Mouse (Mus musculus) intestine, embryonic 15.5 days (tissue): ENCODE measurements around the gene Acsl5. TPM values are rescaled to one million over a fixed set of nuclear protein-coding genes. Genes with fewer than 3 reads are reported as not detected.
A peak's percentile ranks its signal among the peaks of the same experiment; 100 is the strongest.

Source experiments
- ATAC-seq: fragments of 200-750 bp; cut with Nextera tagmentation; 2 replicates; pipeline ENCODE4 v1.8.0; 2017; ENCODE audit warnings: moderate TSS enrichment, moderate library complexity
- H3K27ac ChIP-seq: fragments of 300-500 bp; sonication (generic); 2 replicates; pipeline ENCODE4 v1.5.1; 2015; ENCODE audit warnings: mild to moderate bottlenecking, inconsistent platforms
- H3K27me3 ChIP-seq: fragments of 300-500 bp; sonication (generic); replicated peaks from 2 replicates; pipeline ENCODE4 v1.6.1; 2015; ENCODE audit warnings: inconsistent platforms
- H3K36me3 ChIP-seq: fragments of 300-500 bp; sonication (generic); 2 replicates; pipeline ENCODE4 v1.6.1; 2015; ENCODE audit warnings: inconsistent platforms
- H3K4me1 ChIP-seq: fragments of 300-500 bp; sonication (generic); replicated peaks from 2 replicates; pipeline ENCODE4 v1.6.1; 2015; ENCODE audit warnings: inconsistent platforms
- H3K4me2 ChIP-seq: fragments of 300-500 bp; sonication (generic); replicated peaks from 2 replicates; pipeline ENCODE4 v1.6.1; 2015; ENCODE audit warnings: mild to moderate bottlenecking, inconsistent platforms
- H3K4me3 ChIP-seq: fragments of 300-500 bp; sonication (generic); replicated peaks from 2 replicates; pipeline ENCODE4 v1.5.1; 2015; ENCODE audit warnings: inconsistent platforms
- H3K9ac ChIP-seq: fragments of 300-500 bp; sonication (generic); 2 replicates; pipeline ENCODE4 v1.6.1; 2015; ENCODE audit warnings: inconsistent platforms
- H3K9me3 ChIP-seq: fragments of 300-500 bp; sonication (generic); 2 replicates; pipeline ENCODE4 v1.6.1; 2016; ENCODE audit warnings: inconsistent platforms
- WGBS: fragments of 180-500 bp; shearing (Covaris S2); methylation state at CpG from one replicate; pipeline ENCODE4 v1.1.7; 2015; 5-methylcytosine and 5-hydroxymethylcytosine counted together
- polyA plus RNA-seq: library from polyadenylated mRNA; unstranded; fragments of >200 nt; fragmentation: Nextera tagmentation; extraction: Ambion mirVana; gene quantifications from 2 replicates; pipeline ENCODE4 v1.2.1, GENCODE M21; 2015

The Acsl5 gene
- 315 and 329 TPM in 2 replicates for polyA plus RNA-seq

DNA sequence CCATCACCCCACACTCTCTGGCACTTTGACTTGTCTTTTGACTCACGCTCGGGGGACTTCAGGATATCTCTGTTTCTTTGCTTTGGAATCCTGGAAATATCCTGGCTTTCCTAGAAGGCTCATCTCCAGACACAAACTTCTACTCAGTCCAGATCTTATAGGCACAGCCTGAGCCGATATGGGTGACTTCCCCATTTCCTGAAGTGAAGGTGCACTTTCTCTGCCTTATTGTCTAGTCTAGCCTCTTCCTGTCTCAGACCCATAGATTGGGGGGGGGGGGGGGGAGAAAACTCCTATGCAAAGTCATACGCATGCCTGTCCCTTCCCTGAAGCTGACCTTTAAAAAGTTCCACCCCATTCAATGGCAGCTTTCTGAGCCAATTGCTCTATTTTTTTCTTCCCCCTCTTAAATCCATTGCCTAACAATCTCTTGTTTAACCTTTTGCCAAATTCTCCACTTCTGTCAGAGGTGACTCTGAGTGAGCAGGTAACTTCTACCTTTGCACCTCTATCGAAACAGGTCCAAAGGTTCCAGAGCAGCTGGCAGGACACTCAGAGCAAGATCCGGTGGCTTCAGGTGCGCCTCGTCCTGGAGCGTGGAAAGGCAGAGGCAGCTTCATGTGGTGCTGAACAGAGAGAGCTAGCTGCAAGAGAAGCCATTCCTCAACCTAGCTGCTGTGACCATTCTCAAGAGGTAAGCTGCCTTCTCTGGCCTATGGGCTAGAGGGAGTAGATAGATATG is at the start of gene Acsl5:
Gene Acsl5 (plus strand): TSS at position 556 of the 742 bp plus-strand sequence.
- H3K27ac ChIP-seq = no peak within 1 kb of the TSS
- no peaks in the 10 kb centered on the region for H3K27me3 ChIP-seq
- H3K4me3 ChIP-seq = no peak within 1 kb of the TSS
- H3K9ac ChIP-seq = no peak within 1 kb of the TSS
- H3K9me3 ChIP-seq = no peaks in the 10 kb centered on the region
- 91% methylated on average over 9 of the region's 9 CpGs for WGBS
- no peaks in the 10 kb centered on the region for H3K36me3 ChIP-seq
- H3K4me1 ChIP-seq = peaks cover 8% of the 10 kb centered on the region; the same call in 1 of the 2 replicates
- H3K4me2 ChIP-seq = no peak within 1 kb of the TSS
- no peak for ATAC-seq

DNA sequence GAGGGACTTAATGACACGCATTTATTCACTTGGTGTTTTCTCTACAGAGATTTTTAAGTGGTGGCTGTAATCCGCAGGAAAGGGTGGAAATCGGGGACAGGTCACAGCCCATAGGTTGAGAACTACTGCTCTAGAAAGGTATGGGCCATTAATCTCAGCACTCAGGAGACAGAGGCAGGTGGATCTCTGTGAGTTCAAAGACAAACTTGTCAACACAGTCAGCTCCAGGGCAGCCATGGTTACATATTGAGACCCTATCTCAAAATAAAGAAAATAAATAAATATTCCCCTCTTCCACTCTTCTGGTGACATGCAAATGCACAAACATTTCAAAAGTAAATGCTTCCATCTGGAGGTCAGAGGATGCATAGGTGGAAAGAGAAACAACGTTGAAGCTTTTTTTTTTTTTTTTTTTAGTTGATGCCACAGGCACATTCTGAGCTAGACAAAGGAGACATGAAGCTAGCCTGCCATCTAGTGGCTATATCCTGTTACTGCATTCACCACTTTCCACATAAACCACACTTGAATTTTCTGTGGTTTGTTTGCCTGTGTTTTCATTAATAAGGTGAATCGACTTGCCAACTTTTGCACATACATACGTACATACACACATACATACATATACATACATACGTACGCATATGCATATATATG is 45.1 kb upstream of the Acsl5 start:
- Histone ChIP-seq H3K4me2 (no peak overlapping the region), H3K27me3 (no peaks in the 10 kb centered on the region), H3K9ac (no peak overlapping the region), H3K9me3 (no peaks in the 10 kb centered on the region), H3K4me3 (no peak overlapping the region), H3K4me1 (no peaks in the 10 kb centered on the region), H3K27ac (no peak overlapping the region), H3K36me3 (no peaks in the 10 kb centered on the region)
- ATAC-seq = peak; percentile 61; the same call in 1 of the 2 replicates
- WGBS = 37% methylated on average over 8 of the region's 8 CpGs

DNA sequence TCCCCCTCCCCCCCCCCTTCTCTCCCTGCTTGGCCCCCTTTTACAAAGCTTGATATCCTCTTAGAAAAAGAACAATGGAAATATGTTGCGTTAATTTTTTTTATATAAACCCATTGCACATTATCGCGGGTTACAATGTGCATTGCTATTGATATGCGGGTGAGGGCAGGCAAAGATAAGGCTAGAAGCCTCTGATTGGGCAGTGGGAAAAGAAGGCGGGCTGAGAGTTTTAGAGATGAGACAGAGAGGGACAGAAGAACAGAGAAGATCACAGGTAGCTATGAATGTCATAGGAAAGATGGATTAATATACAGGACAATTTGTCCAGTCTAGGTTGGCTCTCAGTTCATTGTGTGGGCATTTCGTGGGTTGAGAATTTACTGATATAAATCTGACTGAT is 44.5 kb upstream of the Acsl5 start:
- Histone ChIP-seq H3K9me3 (no peaks in the 10 kb centered on the region), H3K27me3 (no peaks in the 10 kb centered on the region), H3K27ac (no peak overlapping the region), H3K36me3 (no peaks in the 10 kb centered on the region), H3K4me2 (no peak overlapping the region), H3K4me1 (no peaks in the 10 kb centered on the region), H3K4me3 (no peak overlapping the region), H3K9ac (no peak overlapping the region)
- 0 out of 2 replicates have a peak, but pooled peaks have one; percentile 8 for ATAC-seq
- 46% methylated on average over 6 of the region's 6 CpGs for WGBS

DNA sequence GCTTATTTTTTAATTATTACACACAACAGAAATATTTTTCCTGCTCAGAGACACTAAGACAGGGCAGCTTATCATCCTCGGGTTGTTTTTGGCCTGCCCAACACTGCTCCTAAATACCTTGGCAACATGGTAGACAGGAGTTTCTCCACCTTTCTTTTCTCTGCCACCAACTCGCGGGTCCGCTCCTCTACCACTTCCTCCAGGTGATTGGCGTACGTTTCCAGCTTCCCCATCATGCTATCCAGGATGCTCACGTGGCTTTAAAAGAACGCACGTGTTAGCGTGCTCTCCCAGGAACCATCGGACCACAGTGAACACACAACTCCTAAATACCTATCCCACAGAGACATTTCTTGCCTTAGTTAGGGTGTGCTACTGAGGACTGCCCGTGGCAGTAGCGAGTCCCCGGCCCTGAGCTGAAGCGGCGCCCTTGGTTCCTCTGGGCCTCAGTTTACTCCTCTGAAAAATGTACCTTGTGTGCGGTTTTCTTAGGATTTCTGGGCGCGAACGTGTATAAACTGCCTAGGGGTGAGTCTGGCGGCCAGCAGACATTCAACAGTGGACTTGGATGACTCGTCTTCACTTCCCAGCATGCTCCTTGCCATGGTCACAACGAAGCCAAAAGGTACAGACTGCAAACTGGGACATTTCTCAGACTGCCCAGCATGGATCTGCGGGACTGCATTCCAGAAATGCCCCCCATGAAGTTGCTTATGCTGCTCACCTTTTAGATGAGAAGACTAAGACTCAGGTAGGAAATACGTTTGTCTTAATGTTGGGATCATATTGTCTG is 43.8 kb upstream of the Acsl5 start:
- no peaks in the 10 kb centered on the region for H3K27me3 ChIP-seq
- H3K36me3 ChIP-seq = no peaks in the 10 kb centered on the region
- ATAC-seq = no peak
- no peak overlapping the region for H3K9ac ChIP-seq
- WGBS = 60% methylated on average over 25 of the region's 25 CpGs
- H3K27ac ChIP-seq = no peak overlapping the region
- H3K4me3 ChIP-seq = no peak overlapping the region
- H3K4me2 ChIP-seq = no peak overlapping the region
- H3K9me3 ChIP-seq = no peaks in the 10 kb centered on the region
- no peaks in the 10 kb centered on the region for H3K4me1 ChIP-seq

DNA sequence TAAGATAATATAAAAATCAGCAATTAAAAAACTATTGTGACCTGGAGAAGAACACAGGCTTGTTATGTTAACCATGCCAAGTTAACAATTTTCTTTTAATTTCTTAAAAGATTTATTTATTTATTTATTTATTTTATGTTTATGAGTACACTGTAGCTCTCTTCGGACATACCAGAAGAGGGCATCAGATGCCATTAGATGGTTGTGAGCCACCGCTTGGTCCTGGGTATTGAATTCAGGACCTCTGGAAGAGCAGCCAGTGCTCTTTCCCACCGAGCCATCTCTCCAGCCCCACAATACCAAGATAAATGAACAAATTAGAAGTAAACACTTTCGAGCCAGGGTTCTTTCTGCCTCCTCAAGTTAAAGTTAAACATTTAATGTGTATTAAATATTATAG is 43.1 kb upstream of the Acsl5 start:
- Histone ChIP-seq H3K27ac (no peak overlapping the region), H3K36me3 (no peaks in the 10 kb centered on the region), H3K4me1 (no peaks in the 10 kb centered on the region), H3K4me2 (no peak overlapping the region), H3K9me3 (no peaks in the 10 kb centered on the region), H3K9ac (no peak overlapping the region), H3K27me3 (no peaks in the 10 kb centered on the region), H3K4me3 (no peak overlapping the region)
- no peak for ATAC-seq
- 61% methylated on average over 4 of the region's 4 CpGs for WGBS

DNA sequence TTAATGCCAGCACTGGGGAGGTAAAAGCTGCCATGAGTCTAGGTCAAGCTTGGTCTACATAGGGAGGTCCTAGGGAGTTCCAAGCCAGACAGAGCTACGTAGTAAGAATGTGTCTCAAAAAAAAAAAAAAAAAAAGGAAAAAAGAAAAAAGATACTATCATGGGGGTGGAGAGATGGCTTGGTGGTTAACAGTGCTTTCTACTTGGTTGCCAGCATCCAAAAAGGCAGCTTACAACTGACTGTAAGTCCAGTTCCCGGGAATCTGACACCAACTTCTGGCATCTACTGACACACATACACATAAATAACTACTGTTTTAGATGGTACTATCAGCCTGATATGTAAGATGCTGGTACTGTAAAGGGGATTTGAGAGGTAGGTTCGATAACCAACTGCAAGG is 42.7 kb upstream of the Acsl5 start:
- no peak for ATAC-seq
- no peak overlapping the region for H3K9ac ChIP-seq

DNA sequence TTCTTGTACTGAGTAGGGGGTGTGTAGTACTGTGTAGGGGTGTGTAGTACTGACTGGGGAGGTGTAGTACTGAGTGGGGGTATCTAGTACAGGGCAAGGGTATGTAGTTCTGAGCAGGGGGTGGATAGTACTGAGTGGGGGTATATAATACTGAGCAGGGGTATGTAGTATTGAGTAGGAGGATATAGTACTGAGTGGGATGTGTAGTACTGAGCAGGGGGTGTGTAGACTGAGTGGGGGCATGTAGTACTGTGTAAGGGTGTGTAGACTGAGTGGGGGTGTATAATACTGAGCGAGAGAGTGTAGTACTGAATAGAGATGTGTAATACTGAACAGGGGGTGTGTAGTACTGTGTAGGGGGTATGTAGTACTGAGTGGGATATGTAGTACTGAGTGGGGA is 40.0 kb upstream of the Acsl5 start:
- H3K9me3 ChIP-seq = no peaks in the 10 kb centered on the region
- ATAC-seq = no peak
- H3K9ac ChIP-seq = no peak overlapping the region
- peaks cover 3% of the 10 kb centered on the region; the same call in 1 of the 2 replicates for H3K4me1 ChIP-seq
- H3K4me3 ChIP-seq = no peak overlapping the region
- 91% methylated on average over 1 of the region's 1 CpGs for WGBS
- H3K36me3 ChIP-seq = no peaks in the 10 kb centered on the region
- H3K4me2 ChIP-seq = no peak overlapping the region
- no peak overlapping the region for H3K27ac ChIP-seq
- no peaks in the 10 kb centered on the region for H3K27me3 ChIP-seq

More for the DNA sequence above, 42.7 kb upstream of the Acsl5 start:
- Histone ChIP-seq H3K27ac (no peak overlapping the region), H3K4me1 (no peaks in the 10 kb centered on the region; the same call in 1 of the 2 replicates), H3K4me3 (no peak overlapping the region), H3K4me2 (no peak overlapping the region), H3K36me3 (no peaks in the 10 kb centered on the region), H3K9me3 (no peaks in the 10 kb centered on the region), H3K27me3 (no peaks in the 10 kb centered on the region)
- 84% methylated on average over 3 of the region's 3 CpGs for WGBS

DNA sequence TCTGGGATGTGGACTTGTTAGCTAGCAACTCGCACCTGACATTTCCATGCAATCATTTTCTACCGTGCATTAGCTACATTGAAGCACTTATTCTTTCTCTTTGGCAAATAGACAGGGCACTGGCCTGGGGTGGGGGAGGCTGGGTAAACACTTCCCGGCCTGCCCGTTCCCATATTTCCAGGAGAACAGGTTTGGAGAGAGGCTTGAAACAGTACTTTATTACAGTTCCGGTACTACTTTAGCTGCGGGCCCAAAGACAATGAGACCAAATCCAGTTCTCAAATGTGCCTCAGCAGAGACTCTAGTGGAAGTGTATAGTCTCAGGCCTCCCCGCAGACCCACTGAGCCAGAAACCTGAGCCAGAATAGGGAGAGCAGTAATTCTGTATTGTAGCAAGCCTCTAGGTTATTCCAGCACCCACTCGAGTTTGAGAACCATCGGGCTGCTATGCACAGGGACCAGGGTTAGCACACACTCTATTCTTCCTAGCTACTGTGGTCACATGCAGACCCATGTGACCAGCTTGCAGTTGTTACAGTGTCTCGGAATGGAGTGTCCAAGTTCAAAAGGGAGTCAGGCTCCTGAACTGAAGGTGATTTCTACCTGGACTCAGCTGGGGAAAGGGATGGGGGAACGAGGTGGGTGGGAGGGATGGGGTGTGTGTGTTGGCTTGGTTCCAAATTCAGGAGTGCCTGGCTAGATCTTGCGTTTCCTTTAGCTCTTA is 38.0 kb upstream of the Acsl5 start:
- Histone ChIP-seq H3K9me3 (no peaks in the 10 kb centered on the region), H3K27ac (no peak overlapping the region), H3K4me1 (peaks cover 11% of the 10 kb centered on the region), H3K27me3 (no peaks in the 10 kb centered on the region), H3K36me3 (no peaks in the 10 kb centered on the region), H3K4me2 (peak overlapping the region; percentile 3; the same call in 1 of the 2 replicates), H3K4me3 (no peak overlapping the region), H3K9ac (no peak overlapping the region)
- 59% methylated on average over 12 of the region's 12 CpGs for WGBS
- ATAC-seq = peak; percentile 55

DNA sequence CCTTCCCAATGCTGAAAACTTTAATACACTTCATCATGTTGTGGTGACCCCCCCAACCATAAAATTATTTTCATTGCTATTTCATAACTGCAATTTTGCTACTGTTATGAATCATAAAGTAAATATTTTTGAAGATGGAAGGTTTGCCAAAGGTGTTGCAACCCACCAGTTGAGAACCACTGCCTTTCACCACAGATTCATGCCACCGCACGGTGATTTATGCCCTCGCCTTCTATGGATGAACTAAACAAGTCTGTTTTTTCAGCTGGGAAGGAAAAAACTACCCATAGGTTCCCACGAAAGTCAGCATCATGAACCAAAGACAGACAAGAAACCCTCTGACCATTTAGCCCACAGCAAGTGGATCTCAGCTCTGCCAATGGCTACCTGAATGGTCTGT is 34.9 kb upstream of the Acsl5 start:
- ATAC-seq = no peak
- WGBS = 90% methylated on average over 4 of the region's 4 CpGs
- no peak overlapping the region for H3K27ac ChIP-seq
- no peak overlapping the region for H3K9ac ChIP-seq
- H3K9me3 ChIP-seq = no peaks in the 10 kb centered on the region
- peaks cover 13% of the 10 kb centered on the region for H3K4me1 ChIP-seq
- no peak overlapping the region for H3K4me3 ChIP-seq
- H3K36me3 ChIP-seq = no peaks in the 10 kb centered on the region
- no peaks in the 10 kb centered on the region for H3K27me3 ChIP-seq
- no peak overlapping the region for H3K4me2 ChIP-seq

DNA sequence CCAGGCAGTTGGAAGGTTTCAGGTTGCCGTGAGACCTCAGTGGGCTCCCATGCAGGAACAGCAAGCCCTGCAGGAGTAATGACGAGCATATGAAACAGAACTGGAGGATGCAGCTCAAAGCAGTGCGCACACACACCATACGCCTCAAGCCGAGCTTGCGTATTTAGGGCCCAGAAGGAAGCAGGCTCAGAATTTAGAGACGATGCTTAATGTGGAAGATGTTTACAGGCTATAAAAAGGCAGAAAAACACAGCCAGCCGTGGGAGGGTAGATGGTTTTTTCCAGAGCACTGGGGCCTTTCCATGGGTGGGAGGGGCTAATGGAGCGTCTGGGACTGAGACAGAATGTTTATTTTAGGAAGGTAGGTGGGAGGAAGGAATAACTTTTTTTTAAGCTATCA is 34.4 kb upstream of the Acsl5 start:
- no peak for ATAC-seq
- no peak overlapping the region for H3K9ac ChIP-seq
- H3K27me3 ChIP-seq = no peaks in the 10 kb centered on the region
- no peaks in the 10 kb centered on the region for H3K36me3 ChIP-seq
- H3K27ac ChIP-seq = no peak overlapping the region
- H3K4me2 ChIP-seq = no peak overlapping the region
- 58% methylated on average over 9 of the region's 9 CpGs for WGBS
- peaks cover 13% of the 10 kb centered on the region for H3K4me1 ChIP-seq
- H3K4me3 ChIP-seq = no peak overlapping the region
- no peaks in the 10 kb centered on the region for H3K9me3 ChIP-seq

DNA sequence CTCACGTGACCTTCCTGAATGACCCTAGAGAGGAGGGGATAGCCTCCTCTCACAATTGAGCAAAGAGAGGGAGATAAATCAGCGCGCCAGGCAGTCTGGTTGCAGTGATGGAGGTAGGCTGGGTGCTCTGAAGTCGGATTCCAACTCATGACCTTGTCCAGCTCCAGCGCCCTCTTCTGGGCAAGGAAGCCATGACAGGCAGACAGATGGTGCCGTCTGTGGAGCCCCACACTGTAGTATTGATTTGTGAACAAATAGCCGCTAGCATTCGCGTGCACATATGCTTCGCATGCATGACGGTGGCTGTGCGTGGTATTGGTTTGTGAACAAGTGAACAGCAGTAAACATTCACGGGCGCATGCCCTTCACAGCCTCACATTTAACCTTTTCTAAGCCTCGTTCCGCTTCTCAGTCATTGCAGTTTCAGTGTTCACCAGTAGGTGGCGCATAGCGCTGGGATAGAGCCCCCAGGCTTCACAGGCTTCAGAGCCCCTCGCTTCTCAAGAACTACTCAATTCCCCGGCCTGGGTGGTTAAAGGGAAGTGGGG is 33.5 kb upstream of the Acsl5 start:
- H3K27me3 ChIP-seq = no peaks in the 10 kb centered on the region
- H3K4me1 ChIP-seq = peaks cover 13% of the 10 kb centered on the region
- no peaks in the 10 kb centered on the region for H3K36me3 ChIP-seq
- ATAC-seq = peak; percentile 70
- peak overlapping the region; percentile 41 for H3K9ac ChIP-seq
- no peaks in the 10 kb centered on the region for H3K9me3 ChIP-seq
- no peak overlapping the region for H3K27ac ChIP-seq
- 4% methylated on average over 20 of the region's 20 CpGs for WGBS
- H3K4me2 ChIP-seq = peak overlapping the region; percentile 70
- peak overlapping the region; percentile 38 for H3K4me3 ChIP-seq
